24 mouse cellular contexts compared by ENCODE assay signal in the genomic region with DNA sequence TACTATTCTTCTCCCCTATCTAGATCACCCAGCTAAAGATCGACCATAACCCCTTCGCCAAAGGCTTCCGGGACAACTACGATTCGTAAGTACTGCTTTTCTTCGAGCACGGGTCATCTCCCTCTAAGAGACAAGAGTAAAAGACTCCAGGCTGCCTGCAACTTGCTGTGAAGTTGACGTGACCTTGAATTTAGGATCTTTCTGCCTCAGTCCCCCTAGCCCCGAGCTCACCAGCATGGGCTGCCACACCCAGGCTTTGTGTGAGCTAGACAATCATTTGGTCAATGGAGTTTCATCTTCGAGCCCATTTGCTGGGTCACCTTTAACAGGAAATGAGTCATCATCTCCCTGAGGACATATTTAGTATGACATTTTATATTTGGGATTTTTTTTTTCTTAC. TPM values are rescaled to one million over a fixed set of nuclear protein-coding genes. Genes with fewer than 3 reads are reported as not detected.
A peak's percentile ranks its signal among the peaks of the same experiment; 100 is the strongest.
DNase-seq lines count a peak whose midpoint lies in the region; ATAC-seq and TF ChIP-seq lines count a peak whose summit lies in the region.
"Had no signal": no experiment of that assay in that cellular context is flagged by ENCODE, and none has a peak within 500 bp of the region (broad histone marks: within the 10 kb centered on the region; RNA-seq: fewer than 3 reads in every experiment).

No protein-coding gene starts in this region.

- no peak for TF ChIP-seq POLR2A in ES-Bruce4 (IDR thresholded peaks at IDR 0.05; ENCODE audit: insufficient read depth, low read length)

- H3K9ac ChIP-seq in forebrain, embryonic 11.5 days (ENCODE audit: low read length) = no peak overlapping the region
- H3K9ac ChIP-seq in forebrain, postnatal 0 days = no peak overlapping the region
- no peak overlapping the region for H3K9ac ChIP-seq in ES-Bruce4 (ENCODE audit: low read depth, poor library complexity, severe bottlenecking)
- no peak overlapping the region for H3K9ac ChIP-seq in forebrain, embryonic 16.5 days (replicated peaks; ENCODE audit: low read depth, low read length)
- no peak overlapping the region for H3K9ac ChIP-seq in kidney, embryonic 15.5 days
- H3K9ac ChIP-seq: embryonic facial prominence, embryonic 12.5 days; heart, embryonic 15.5 days; hindbrain, embryonic 15.5 days had no signal

- H3K27me3 ChIP-seq in forebrain, embryonic 11.5 days (ENCODE audit: control insufficient read depth, insufficient read depth, low read length) = peaks cover 83% of the 10 kb centered on the region
- peaks cover 47% of the 10 kb centered on the region for H3K27me3 ChIP-seq in forebrain, postnatal 0 days (ENCODE audit: insufficient read depth, low read length)
- H3K27me3 ChIP-seq in ES-Bruce4 (ENCODE audit: control insufficient read depth, insufficient read depth, low read length, poor library complexity, severe bottlenecking) = peaks cover 21% of the 10 kb centered on the region; the same call in 1 of the 2 replicates
- peaks cover 58% of the 10 kb centered on the region for H3K27me3 ChIP-seq in forebrain, embryonic 16.5 days (replicated peaks; ENCODE audit: control insufficient read depth, insufficient read depth, low read length)
- peaks cover 100% of the 10 kb centered on the region for H3K27me3 ChIP-seq in kidney, embryonic 15.5 days

- H3K36me3 ChIP-seq in forebrain, embryonic 11.5 days (ENCODE audit: control insufficient read depth, insufficient read depth, low read length) = no peaks in the 10 kb centered on the region
- no peaks in the 10 kb centered on the region for H3K36me3 ChIP-seq in forebrain, postnatal 0 days (ENCODE audit: insufficient read depth)
- no peaks in the 10 kb centered on the region; the same call in 1 of the 2 replicates for H3K36me3 ChIP-seq in ES-Bruce4 (ENCODE audit: control insufficient read depth, insufficient read depth, low read length, poor library complexity, severe bottlenecking)
- no peaks in the 10 kb centered on the region for H3K36me3 ChIP-seq in forebrain, embryonic 16.5 days (ENCODE audit: control insufficient read depth, insufficient read depth)
- H3K36me3 ChIP-seq in kidney, embryonic 15.5 days = no peaks in the 10 kb centered on the region
- H3K36me3 ChIP-seq: embryonic facial prominence, embryonic 12.5 days; heart, embryonic 15.5 days; hindbrain, embryonic 10.5 days; hindbrain, embryonic 15.5 days had no signal

- peak; percentile 70 for TF ChIP-seq EP300 in ES-Bruce4 (IDR thresholded peaks at IDR 0.05; ENCODE audit: insufficient read depth, low read depth, low read length)

- no peak for TF ChIP-seq CTCF in forebrain, postnatal 0 days (IDR thresholded peaks at IDR 0.05; ENCODE audit: low read depth)
- no peak for TF ChIP-seq CTCF in ES-Bruce4 (IDR thresholded peaks at IDR 0.05; ENCODE audit: low read depth, low read length)

- WGBS in forebrain, embryonic 11.5 days = 70% methylated on average over 10 of the region's 10 CpGs
- WGBS in forebrain, postnatal 0 days = 76% methylated on average over 10 of the region's 10 CpGs
- 78% methylated on average over 10 of the region's 10 CpGs for WGBS in forebrain, embryonic 16.5 days
- WGBS in kidney, embryonic 15.5 days = 77% methylated on average over 10 of the region's 10 CpGs

- H3K4me3 ChIP-seq in forebrain, embryonic 11.5 days (ENCODE audit: low read depth, low read length) = no peak overlapping the region
- no peak overlapping the region for H3K4me3 ChIP-seq in forebrain, postnatal 0 days (ENCODE audit: low read depth, low read length)
- no peak overlapping the region for H3K4me3 ChIP-seq in ES-Bruce4 (ENCODE audit: low read depth, low read length)
- H3K4me3 ChIP-seq in forebrain, embryonic 16.5 days (replicated peaks; ENCODE audit: low read length) = no peak overlapping the region; the same call in 1 of the 2 replicates
- H3K4me3 ChIP-seq in kidney, embryonic 15.5 days (replicated peaks) = no peak overlapping the region
- H3K4me3 ChIP-seq: embryonic facial prominence, embryonic 12.5 days; heart, adult 2 months; heart, embryonic 15.5 days; hindbrain, embryonic 10.5 days; hindbrain, embryonic 15.5 days had no signal

- H3K27ac ChIP-seq in forebrain, embryonic 11.5 days (ENCODE audit: low read depth, low read length) = no peak overlapping the region
- no peak overlapping the region for H3K27ac ChIP-seq in forebrain, postnatal 0 days (ENCODE audit: low read depth, low read length)
- no peak overlapping the region for H3K27ac ChIP-seq in ES-Bruce4 (ENCODE audit: insufficient read depth, low read length)
- no peak overlapping the region for H3K27ac ChIP-seq in forebrain, embryonic 16.5 days (ENCODE audit: low read length)
- no peak overlapping the region for H3K27ac ChIP-seq in kidney, embryonic 15.5 days
- H3K27ac ChIP-seq: embryonic facial prominence, embryonic 12.5 days; heart, adult 2 months; heart, embryonic 15.5 days; hindbrain, embryonic 10.5 days; hindbrain, embryonic 15.5 days had no signal

- H3K4me2 ChIP-seq in forebrain, embryonic 11.5 days (ENCODE audit: low read depth, low read length, severe bottlenecking) = no peak overlapping the region
- no peak overlapping the region for H3K4me2 ChIP-seq in forebrain, postnatal 0 days (ENCODE audit: low read depth)
- H3K4me2 ChIP-seq in forebrain, embryonic 16.5 days (ENCODE audit: low read length) = peak overlapping the region; percentile 22
- H3K4me2 ChIP-seq in kidney, embryonic 15.5 days = no peak overlapping the region
- H3K4me2 ChIP-seq: embryonic facial prominence, embryonic 12.5 days; heart, embryonic 11.5 days; heart, embryonic 15.5 days; hindbrain, embryonic 15.5 days had no signal

- no peak for ATAC-seq in forebrain, embryonic 11.5 days (replicated peaks; ENCODE audit: low FRiP score)
- ATAC-seq in forebrain, postnatal 0 days = no peak
- ATAC-seq in forebrain, embryonic 16.5 days = no peak
- no peak for ATAC-seq in kidney, embryonic 15.5 days (replicated peaks; ENCODE audit: low FRiP score)
- ATAC-seq: intestine, embryonic 16.5 days; Patski had no signal

- peaks cover 17% of the 10 kb centered on the region for H3K4me1 ChIP-seq in forebrain, embryonic 11.5 days (replicated peaks; ENCODE audit: control insufficient read depth, insufficient read depth, low read length)
- peaks cover 4% of the 10 kb centered on the region for H3K4me1 ChIP-seq in forebrain, postnatal 0 days (ENCODE audit: insufficient read depth)
- peaks cover 2% of the 10 kb centered on the region for H3K4me1 ChIP-seq in ES-Bruce4 (ENCODE audit: control insufficient read depth, insufficient read depth, low read length)
- peaks cover 34% of the 10 kb centered on the region for H3K4me1 ChIP-seq in forebrain, embryonic 16.5 days (replicated peaks; ENCODE audit: control insufficient read depth, insufficient read depth, low read length)
- peaks cover 30% of the 10 kb centered on the region for H3K4me1 ChIP-seq in kidney, embryonic 15.5 days

- H3K9me3 ChIP-seq in forebrain, embryonic 11.5 days (ENCODE audit: control insufficient read depth, low read length) = no peaks in the 10 kb centered on the region
- no peaks in the 10 kb centered on the region for H3K9me3 ChIP-seq in forebrain, postnatal 0 days (ENCODE audit: low read length)
- no peaks in the 10 kb centered on the region for H3K9me3 ChIP-seq in ES-Bruce4 (replicated peaks; ENCODE audit: control insufficient read depth, insufficient read depth, low read length, poor library complexity, severe bottlenecking)
- no peaks in the 10 kb centered on the region for H3K9me3 ChIP-seq in forebrain, embryonic 16.5 days (ENCODE audit: control insufficient read depth, low read length)
- H3K9me3 ChIP-seq in kidney, embryonic 15.5 days (replicated peaks) = no peaks in the 10 kb centered on the region
- H3K9me3 ChIP-seq: embryonic facial prominence, embryonic 12.5 days; heart, embryonic 15.5 days; hindbrain, embryonic 10.5 days; hindbrain, embryonic 15.5 days had no signal

- DNase-seq in forebrain, embryonic 11.5 days (ENCODE audit: low spot score) = peak; percentile 46
- no peak for DNase-seq in forebrain, postnatal 0 days
- DNase-seq in ZHBTc4 (ENCODE audit: low read depth, low spot score) = peak; percentile 61
- no peak for DNase-seq in layer of hippocampus, postnatal 25 days (ENCODE audit: extremely low spot score in 1 of 2, low spot score in 1 of 2)
- DNase-seq: adrenal gland, adult 8-10 months; adrenal gland, postnatal 36 days; cerebellum, adult 11 months; cerebellum, adult 9-10 months; cerebellum, postnatal 25 days; gastrocnemius, postnatal 10 days; heart, adult 2 months; heart, postnatal 14 days; kidney, adult 2 months had no signal

RNA-seq across cellular contexts. Expression of gene Eomes, which starts 4.2 kb away (rescaled TPM):
- polyA plus RNA-seq in forebrain, embryonic 11.5 days (2014; fragmentation: Nextera tagmentation; extraction: Ambion mirVana) = 22.9 and 25.8 TPM in 2 replicates
- 9.2 and 11.8 TPM in 2 replicates for total RNA-seq in forebrain, postnatal 0 days (2014; rRNA removed)
- polyA plus RNA-seq in forebrain, postnatal 0 days (2015; fragmentation: Nextera tagmentation; extraction: Ambion mirVana) = 4.8 and 4.9 TPM in 2 replicates
- 7.9 and 8.2 TPM in 2 replicates for polyA plus RNA-seq in ES-Bruce4 (2011; ENCODE audit: insufficient read depth, insufficient read length, low read depth, missing spikeins)
- polyA plus RNA-seq in forebrain, embryonic 16.5 days (2015; fragmentation: Nextera tagmentation; extraction: Ambion mirVana) = 18.0 and 24.4 TPM in 2 replicates
- 0.09 TPM in 1 of 2 replicates, not detected in the other for polyA plus RNA-seq in kidney, embryonic 15.5 days (2015; fragmentation: Nextera tagmentation; extraction: Ambion mirVana)
- 1 to 10 TPM; 1.3 TPM for total RNA-seq in layer of hippocampus, postnatal 25 days (2021)
- total RNA-seq: gastrocnemius, postnatal 10 days; gastrocnemius, postnatal 4 days; heart, postnatal 14 days had no signal
- polyA plus RNA-seq: hindbrain, embryonic 10.5 days had no signal

RNA-seq across cellular contexts. Expression of gene Golga4, which starts 23.9 kb away (rescaled TPM):
- polyA plus RNA-seq in forebrain, embryonic 11.5 days (2014; fragmentation: Nextera tagmentation; extraction: Ambion mirVana) = 60.8 and 66.8 TPM in 2 replicates
- total RNA-seq in forebrain, postnatal 0 days (2014; rRNA removed) = 42.5 and 51.6 TPM in 2 replicates
- 13.1 and 23.9 TPM in 2 replicates for polyA plus RNA-seq in forebrain, postnatal 0 days (2015; fragmentation: Nextera tagmentation; extraction: Ambion mirVana)
- polyA plus RNA-seq in ES-Bruce4 (2011; ENCODE audit: insufficient read depth, insufficient read length, low read depth, missing spikeins) = 132 and 143 TPM in 2 replicates
- 51.3 and 57.4 TPM in 2 replicates for polyA plus RNA-seq in forebrain, embryonic 16.5 days (2015; fragmentation: Nextera tagmentation; extraction: Ambion mirVana)
- polyA plus RNA-seq in kidney, embryonic 15.5 days (2015; fragmentation: Nextera tagmentation; extraction: Ambion mirVana) = 56.5 and 58.7 TPM in 2 replicates
- total RNA-seq in layer of hippocampus, postnatal 25 days (2021) = 10 to 100 TPM; 69.2 to 98.9 TPM

Comparison
In these comparisons a context has a peak if more than half of its experiments do, and no peak if none do; other contexts are left out.
1. DNase-seq: peak in forebrain, embryonic 11.5 days (single experiment) and ZHBTc4 (single experiment); none in forebrain, postnatal 0 days (single experiment) and layer of hippocampus, postnatal 25 days (0 of 2).